Comparison of ENCODE assay signal across 10 mouse cellular contexts in the genomic region with DNA sequence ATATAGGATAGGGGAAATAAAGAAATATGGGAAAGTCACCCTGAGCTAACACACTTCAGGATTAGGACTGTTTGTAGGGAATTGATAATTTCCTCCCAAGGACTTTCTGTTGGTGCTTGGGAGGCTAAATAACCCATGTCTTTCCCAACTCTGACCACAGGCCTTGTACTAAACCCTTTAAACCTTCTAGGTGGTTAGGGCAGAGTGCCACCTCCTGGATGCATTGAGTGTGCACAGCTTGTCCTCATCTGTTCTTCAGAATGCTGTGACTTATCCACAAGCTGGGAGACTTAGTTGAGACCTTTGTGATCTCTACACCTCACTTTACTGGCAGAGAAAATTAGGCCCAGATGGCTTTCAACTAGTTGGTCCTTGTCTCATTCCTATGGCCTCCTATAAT. TPM values are rescaled to one million over a fixed set of nuclear protein-coding genes. Genes with fewer than 3 reads are reported as not detected.
DNase-seq lines count a peak whose midpoint lies in the region; ATAC-seq and TF ChIP-seq lines count a peak whose summit lies in the region.
"Had no signal": no experiment of that assay in that cellular context is flagged by ENCODE, and none has a peak within 500 bp of the region (broad histone marks: within the 10 kb centered on the region; RNA-seq: fewer than 3 reads in every experiment).

No protein-coding gene starts in this region.

- H3K9me3 ChIP-seq in liver, embryonic 11.5 days (ENCODE audit: control insufficient read depth, low read length), result no peaks in the 10 kb centered on the region
- H3K9me3 ChIP-seq: embryonic facial prominence, embryonic 12.5 days; liver, embryonic 15.5 days had no signal

- H3K79me2 ChIP-seq in liver, adult 2 months (ENCODE audit: control insufficient read depth, insufficient read depth, low read length), result no peaks in the 10 kb centered on the region

- DNase-seq in liver, adult 2 months (ENCODE audit: extremely low read depth, low read depth, low spot score), result peak; percentile 10
- DNase-seq in liver, embryonic 11.5 days (ENCODE audit: low spot score), result no peak
- peak; percentile 39 for DNase-seq in R1 (ENCODE audit: low read depth, low spot score)
- peak; percentile 66 for DNase-seq in brain, adult 2 months (ENCODE audit: low read depth, low spot score)
- DNase-seq in kidney, postnatal 36 days, result peak; percentile 26 to 69
- DNase-seq in thymus, adult 2 months, result no peak
- no peak for DNase-seq in gastrocnemius, adult 8-10 months (ENCODE audit: low spot score in 2 of 2)
- DNase-seq in urinary bladder, adult 2 months (ENCODE audit: low spot score), result no peak

- TF ChIP-seq POLR2A in liver, adult 2 months (IDR thresholded peaks at IDR 0.05; ENCODE audit: extremely low read depth, insufficient read depth, low read length), result no peak
- TF ChIP-seq POLR2A in thymus, adult 2 months (IDR thresholded peaks at IDR 0.05; ENCODE audit: control insufficient read depth, extremely low read depth, insufficient read depth, low read length, poor library complexity), result no peak

- H3K27ac ChIP-seq in liver, adult 2 months (replicated peaks; ENCODE audit: insufficient read depth, low read depth, low read length), result no peak overlapping the region
- no peak overlapping the region for H3K27ac ChIP-seq in liver, embryonic 11.5 days (ENCODE audit: low read depth, low read length)
- no peak overlapping the region for H3K27ac ChIP-seq in thymus, adult 2 months (ENCODE audit: control insufficient read depth, insufficient read depth, low read length)
- H3K27ac ChIP-seq: embryonic facial prominence, embryonic 12.5 days; liver, embryonic 15.5 days had no signal

- no peaks in the 10 kb centered on the region for H3K36me3 ChIP-seq in liver, adult 2 months (ENCODE audit: control insufficient read depth, insufficient read depth, low read length)
- no peaks in the 10 kb centered on the region for H3K36me3 ChIP-seq in liver, embryonic 11.5 days (ENCODE audit: control insufficient read depth, insufficient read depth, low read length)
- H3K36me3 ChIP-seq in thymus, adult 2 months (ENCODE audit: control insufficient read depth, insufficient read depth, low read length), result no peaks in the 10 kb centered on the region
- H3K36me3 ChIP-seq: embryonic facial prominence, embryonic 12.5 days; liver, embryonic 15.5 days had no signal

- no peaks in the 10 kb centered on the region for H3K27me3 ChIP-seq in liver, adult 2 months (ENCODE audit: control insufficient read depth, insufficient read depth, low read length)
- no peaks in the 10 kb centered on the region for H3K27me3 ChIP-seq in liver, embryonic 11.5 days (replicated peaks; ENCODE audit: control insufficient read depth, insufficient read depth, low read length)
- H3K27me3 ChIP-seq in thymus, adult 2 months (ENCODE audit: control insufficient read depth, insufficient read depth, low read length), result no peaks in the 10 kb centered on the region
- H3K27me3 ChIP-seq: embryonic facial prominence, embryonic 12.5 days; liver, embryonic 15.5 days had no signal

- ATAC-seq in liver, embryonic 11.5 days (replicated peaks; ENCODE audit: low FRiP score), result no peak

- no peaks in the 10 kb centered on the region for H3K4me1 ChIP-seq in liver, adult 2 months (ENCODE audit: control insufficient read depth, insufficient read depth, low read length)
- H3K4me1 ChIP-seq in liver, embryonic 11.5 days (replicated peaks; ENCODE audit: control insufficient read depth, insufficient read depth, low read length), result no peaks in the 10 kb centered on the region
- H3K4me1 ChIP-seq in thymus, adult 2 months (replicated peaks; ENCODE audit: control insufficient read depth, insufficient read depth, low read length), result no peaks in the 10 kb centered on the region
- H3K4me1 ChIP-seq: embryonic facial prominence, embryonic 12.5 days; liver, embryonic 15.5 days had no signal

- peak; percentile 24; the same call in 1 of the 2 replicates for TF ChIP-seq CTCF in liver, adult 2 months (IDR thresholded peaks at IDR 0.05; ENCODE audit: low read depth, low read length)
- TF ChIP-seq CTCF in thymus, adult 2 months (IDR thresholded peaks at IDR 0.05; ENCODE audit: borderline replicate concordance, control insufficient read depth, extremely low read depth, insufficient read depth, low read length, poor library complexity), result no peak

- H3K4me3 ChIP-seq in liver, adult 2 months (ENCODE audit: insufficient read depth, low read depth, low read length), result no peak overlapping the region
- H3K4me3 ChIP-seq in liver, embryonic 11.5 days (ENCODE audit: low read depth, low read length), result no peak overlapping the region
- no peak overlapping the region for H3K4me3 ChIP-seq in thymus, adult 2 months (ENCODE audit: control insufficient read depth, insufficient read depth, low read length)
- H3K4me3 ChIP-seq: embryonic facial prominence, embryonic 12.5 days; liver, embryonic 15.5 days had no signal

- H3K9ac ChIP-seq in liver, adult 2 months (ENCODE audit: low read depth, low read length), result no peak overlapping the region
- H3K9ac ChIP-seq in liver, embryonic 11.5 days (ENCODE audit: low read depth, low read length), result no peak overlapping the region
- H3K9ac ChIP-seq: embryonic facial prominence, embryonic 12.5 days; liver, embryonic 15.5 days had no signal

- H3K4me2 ChIP-seq in liver, embryonic 11.5 days, result no peak overlapping the region
- H3K4me2 ChIP-seq: embryonic facial prominence, embryonic 12.5 days; liver, embryonic 15.5 days had no signal

RNA-seq across cellular contexts. Expression of a gene that starts 10.5 kb away (rescaled TPM):
- not detected in 2 replicates for total RNA-seq in liver, adult 2 months (2014; rRNA removed)
- polyA plus RNA-seq in liver, adult 2 months (2012; rRNA removed), result not detected in 2 replicates
- not detected in 2 replicates for polyA plus RNA-seq in liver, embryonic 11.5 days (2014; fragmentation: Nextera tagmentation; extraction: Ambion mirVana)
- not detected in 2 replicates for polyA plus RNA-seq in thymus, adult 2 months (2012; rRNA removed)
- total RNA-seq in gastrocnemius, adult 8-10 months (2022), result not detected
- polyA plus RNA-seq in urinary bladder, adult 2 months (2012; rRNA removed), result not detected in 2 replicates
- polyA plus RNA-seq: embryonic facial prominence, embryonic 12.5 days; liver, embryonic 15.5 days had no signal

RNA-seq across cellular contexts. Expression of a gene that starts 23.5 kb away (rescaled TPM):
- not detected in 2 replicates for total RNA-seq in liver, adult 2 months (2014; rRNA removed)
- not detected in 2 replicates for polyA plus RNA-seq in liver, adult 2 months (2012; rRNA removed)
- polyA plus RNA-seq in liver, embryonic 11.5 days (2014; fragmentation: Nextera tagmentation; extraction: Ambion mirVana), result not detected in 2 replicates
- 0.82 and 1.9 TPM in 2 replicates for polyA plus RNA-seq in thymus, adult 2 months (2012; rRNA removed)
- total RNA-seq in gastrocnemius, adult 8-10 months (2022), result not detected
- polyA plus RNA-seq in urinary bladder, adult 2 months (2012; rRNA removed), result not detected in 2 replicates
- polyA plus RNA-seq: embryonic facial prominence, embryonic 12.5 days; liver, embryonic 15.5 days had no signal

RNA-seq across cellular contexts. Expression of a gene that starts 25.1 kb away (rescaled TPM):
- total RNA-seq in liver, adult 2 months (2014; rRNA removed), result not detected in 2 replicates
- not detected in 2 replicates for polyA plus RNA-seq in liver, adult 2 months (2012; rRNA removed)
- not detected in 2 replicates for polyA plus RNA-seq in liver, embryonic 11.5 days (2014; fragmentation: Nextera tagmentation; extraction: Ambion mirVana)
- 30.1 and 34.5 TPM in 2 replicates for polyA plus RNA-seq in thymus, adult 2 months (2012; rRNA removed)
- total RNA-seq in gastrocnemius, adult 8-10 months (2022), result not detected
- 1,821 and 2,005 TPM in 2 replicates for polyA plus RNA-seq in urinary bladder, adult 2 months (2012; rRNA removed)

RNA-seq across cellular contexts. Expression of a gene that starts 52.3 kb away (rescaled TPM):
- total RNA-seq in liver, adult 2 months (2014; rRNA removed), result not detected in 2 replicates
- not detected in 2 replicates for polyA plus RNA-seq in liver, adult 2 months (2012; rRNA removed)
- polyA plus RNA-seq in liver, embryonic 11.5 days (2014; fragmentation: Nextera tagmentation; extraction: Ambion mirVana), result not detected in 2 replicates
- polyA plus RNA-seq in thymus, adult 2 months (2012; rRNA removed), result 0.14 and 0.51 TPM in 2 replicates
- not detected for total RNA-seq in gastrocnemius, adult 8-10 months (2022)
- polyA plus RNA-seq in urinary bladder, adult 2 months (2012; rRNA removed), result 0.17 and 0.18 TPM in 2 replicates
- polyA plus RNA-seq: embryonic facial prominence, embryonic 12.5 days; liver, embryonic 15.5 days had no signal

Comparison
In these comparisons a context has a peak if more than half of its experiments do, and no peak if none do; other contexts are left out.
1. DNase-seq: peak in liver, adult 2 months (single experiment), R1 (single experiment), brain, adult 2 months (single experiment) and kidney, postnatal 36 days (2 of 2); none in liver, embryonic 11.5 days (single experiment), thymus, adult 2 months (single experiment), gastrocnemius, adult 8-10 months (0 of 2) and urinary bladder, adult 2 months (single experiment).
2. RNA of a gene that starts 25.1 kb away (polyA plus RNA-seq): 1,821 to 2,005 TPM in urinary bladder, adult 2 months; 30.1 to 34.5 TPM in thymus, adult 2 months, not detected in liver, adult 2 months and not detected in liver, embryonic 11.5 days; every median in the first group is over 10 times any median in the second.